Mouse (Mus musculus): Measurements from ENCODE around the gene Fam83e.

DNA sequence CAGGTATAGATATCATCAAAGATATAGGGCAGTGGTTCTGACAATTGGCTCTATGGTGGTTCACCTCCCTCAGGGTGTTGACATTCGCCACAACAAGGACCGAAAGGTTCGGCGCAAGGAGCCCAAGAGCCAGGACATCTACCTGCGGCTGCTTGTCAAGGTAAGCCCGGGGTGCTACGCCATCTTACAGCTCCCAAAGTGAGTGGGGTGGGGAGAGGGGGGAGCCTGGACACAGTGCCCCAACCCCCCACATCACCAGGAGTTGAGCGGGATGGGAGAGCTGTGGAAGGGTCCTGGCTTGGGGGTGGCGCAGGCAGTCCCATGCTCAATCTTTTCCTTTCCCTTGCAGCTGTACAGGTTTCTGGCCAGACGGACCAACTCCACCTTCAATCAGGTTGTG is 1.8 kb upstream of the Fam83e start:
- TF ChIP-seq CTCF (IDR thresholded peaks at IDR 0.05; ENCODE audit: extremely low read depth, insufficient read length, insufficient replicate concordance, low read depth, low read length) (no peak), POLR2A (IDR thresholded peaks at IDR 0.05; ENCODE audit: low read depth, low read length) (no peak)

All from small intestine, adult 2 months (tissue).